Mouse (Mus musculus): ENCODE measurements around the gene Atp1b2. TPM values are rescaled to one million over a fixed set of nuclear protein-coding genes. Genes with fewer than 3 reads are reported as not detected.
A peak's percentile ranks its signal among the peaks of the same experiment; 100 is the strongest.

Atp1b2 gene
- polyA plus RNA-seq, 1 experiment from 2014 or later, result 25.6 TPM

GRCm38 (mm10) chr11:69559851-69560765, 45.6 kb downstream of the Atp1b2 start, which contains the start of gene Efnb3:
Gene Efnb3 (minus strand): TSS chr11:69560205.
- peak within 1 kb of the TSS; percentile 94 for H3K9ac ChIP-seq (ENCODE audit: low read length)
- H3K4me2 ChIP-seq (ENCODE audit: low read depth, low read length), result peak within 1 kb of the TSS; percentile 96
- peak; percentile 37; the same call in 1 of the 2 replicates for ATAC-seq (replicated peaks; ENCODE audit: extremely low read depth, insufficient read depth, low FRiP score)
- H3K27me3 ChIP-seq (ENCODE audit: control insufficient read depth, insufficient read depth, low read length), result no peaks in the 10 kb centered on the region
- peaks cover 12% of the 10 kb centered on the region for H3K36me3 ChIP-seq (ENCODE audit: control insufficient read depth, insufficient read depth)
- 4% methylated on average over 53 of the region's 59 CpGs for WGBS
- peak within 1 kb of the TSS; percentile 78 for H3K4me3 ChIP-seq (ENCODE audit: low read length)
- peaks cover 34% of the 10 kb centered on the region for H3K4me1 ChIP-seq (ENCODE audit: control insufficient read depth, insufficient read depth, low read length)
- H3K27ac ChIP-seq (ENCODE audit: low read length), result peak within 1 kb of the TSS; percentile 97
- H3K9me3 ChIP-seq (replicated peaks; ENCODE audit: control insufficient read depth, low read length), result no peaks in the 10 kb centered on the region

GRCm38 (mm10) chr11:69559183-69559582, 46.6 kb downstream of the Atp1b2 start:
- Histone ChIP-seq H3K27me3 (ENCODE audit: control insufficient read depth, insufficient read depth, low read length) (no peaks in the 10 kb centered on the region), H3K27ac (ENCODE audit: low read length) (peak overlapping the region; percentile 97), H3K4me2 (ENCODE audit: low read depth, low read length) (peak overlapping the region; percentile 96), H3K4me1 (ENCODE audit: control insufficient read depth, insufficient read depth, low read length) (peaks cover 34% of the 10 kb centered on the region), H3K36me3 (ENCODE audit: control insufficient read depth, insufficient read depth) (peaks cover 8% of the 10 kb centered on the region), H3K9ac (ENCODE audit: low read length) (peak overlapping the region; percentile 94), H3K4me3 (ENCODE audit: low read length) (peak overlapping the region; percentile 78), H3K9me3 (replicated peaks; ENCODE audit: control insufficient read depth, low read length) (no peaks in the 10 kb centered on the region)
- 4% methylated on average over 5 of the region's 5 CpGs for WGBS
- peak; percentile 79 for ATAC-seq (replicated peaks; ENCODE audit: extremely low read depth, insufficient read depth, low FRiP score)

- H3K36me3 ChIP-seq (ENCODE audit: control insufficient read depth, insufficient read depth), result peaks cover 8% of the 10 kb centered on the region
- ATAC-seq (replicated peaks; ENCODE audit: extremely low read depth, insufficient read depth, low FRiP score), result no peak
- peak overlapping the region; percentile 97 for H3K27ac ChIP-seq (ENCODE audit: low read length)
- no peaks in the 10 kb centered on the region for H3K9me3 ChIP-seq (replicated peaks; ENCODE audit: control insufficient read depth, low read length)
- peaks cover 34% of the 10 kb centered on the region for H3K4me1 ChIP-seq (ENCODE audit: control insufficient read depth, insufficient read depth, low read length)
- peak overlapping the region; percentile 78 for H3K4me3 ChIP-seq (ENCODE audit: low read length)
- H3K9ac ChIP-seq (ENCODE audit: low read length), result peak overlapping the region; percentile 94
- peak overlapping the region; percentile 96 for H3K4me2 ChIP-seq (ENCODE audit: low read depth, low read length)
- no peaks in the 10 kb centered on the region for H3K27me3 ChIP-seq (ENCODE audit: control insufficient read depth, insufficient read depth, low read length)
- 6% methylated on average over 6 of the region's 6 CpGs for WGBS
Measured at GRCm38 (mm10) chr11:69558756-69559155, 47.0 kb downstream of the Atp1b2 start.

DNA sequence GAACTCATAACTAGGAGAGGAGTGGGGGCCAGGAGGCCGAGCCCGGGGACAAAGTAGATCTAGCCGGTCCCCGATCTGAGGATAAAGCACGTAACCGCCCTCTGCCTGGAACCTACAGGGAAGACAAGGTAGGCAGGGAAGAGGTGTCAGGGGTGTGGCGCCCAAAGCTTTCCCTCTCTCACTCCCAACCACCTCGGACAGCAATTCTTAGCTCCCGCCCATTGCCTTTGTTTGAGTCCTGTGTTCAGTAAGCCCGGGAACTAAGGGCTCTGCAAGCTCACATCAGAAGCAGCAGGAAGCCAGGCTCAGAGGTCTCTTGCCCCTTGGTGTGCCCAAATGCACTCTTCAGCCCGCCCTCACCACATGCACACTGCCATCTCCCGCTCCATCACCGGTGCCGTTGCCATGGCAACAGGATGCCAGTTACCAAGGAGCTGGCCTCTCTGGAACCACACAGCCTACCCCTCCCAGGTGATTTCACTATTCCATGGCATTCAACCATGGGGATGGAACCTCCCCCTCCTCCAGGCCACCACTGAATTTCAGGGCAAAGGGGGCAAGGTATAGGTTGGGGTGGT, 48.3 kb downstream of the Atp1b2 start:
- Histone ChIP-seq H3K4me1 (ENCODE audit: control insufficient read depth, insufficient read depth, low read length) (peaks cover 34% of the 10 kb centered on the region), H3K4me2 (ENCODE audit: low read depth, low read length) (peak overlapping the region; percentile 96), H3K27ac (ENCODE audit: low read length) (no peak overlapping the region), H3K27me3 (ENCODE audit: control insufficient read depth, insufficient read depth, low read length) (no peaks in the 10 kb centered on the region), H3K9ac (ENCODE audit: low read length) (no peak overlapping the region), H3K36me3 (ENCODE audit: control insufficient read depth, insufficient read depth) (peaks cover 5% of the 10 kb centered on the region), H3K9me3 (replicated peaks; ENCODE audit: control insufficient read depth, low read length) (no peaks in the 10 kb centered on the region), H3K4me3 (ENCODE audit: low read length) (no peak overlapping the region)
- WGBS, result 48% methylated on average over 14 of the region's 14 CpGs
- no peak for ATAC-seq (replicated peaks; ENCODE audit: extremely low read depth, insufficient read depth, low FRiP score)

GRCm38 (mm10) chr11:69554539-69555140, 51.1 kb downstream of the Atp1b2 start:
- Histone ChIP-seq H3K4me2 (ENCODE audit: low read depth, low read length) (no peak overlapping the region), H3K9me3 (replicated peaks; ENCODE audit: control insufficient read depth, low read length) (no peaks in the 10 kb centered on the region), H3K9ac (ENCODE audit: low read length) (no peak overlapping the region), H3K27ac (ENCODE audit: low read length) (no peak overlapping the region), H3K36me3 (ENCODE audit: control insufficient read depth, insufficient read depth) (peaks cover 3% of the 10 kb centered on the region), H3K4me3 (ENCODE audit: low read length) (no peak overlapping the region), H3K27me3 (ENCODE audit: control insufficient read depth, insufficient read depth, low read length) (peaks cover 2% of the 10 kb centered on the region; the same call in 1 of the 2 replicates), H3K4me1 (ENCODE audit: control insufficient read depth, insufficient read depth, low read length) (peaks cover 10% of the 10 kb centered on the region)
- no peak for ATAC-seq (replicated peaks; ENCODE audit: extremely low read depth, insufficient read depth, low FRiP score)
- WGBS, result 70% methylated on average over 5 of the region's 5 CpGs

- Histone ChIP-seq H3K4me3 (ENCODE audit: low read length) (no peak overlapping the region), H3K4me1 (ENCODE audit: control insufficient read depth, insufficient read depth, low read length) (peaks cover 6% of the 10 kb centered on the region), H3K27ac (ENCODE audit: low read length) (no peak overlapping the region), H3K27me3 (ENCODE audit: control insufficient read depth, insufficient read depth, low read length) (peaks cover 9% of the 10 kb centered on the region), H3K36me3 (ENCODE audit: control insufficient read depth, insufficient read depth) (peaks cover 3% of the 10 kb centered on the region), H3K9me3 (replicated peaks; ENCODE audit: control insufficient read depth, low read length) (no peaks in the 10 kb centered on the region), H3K9ac (ENCODE audit: low read length) (no peak overlapping the region), H3K4me2 (ENCODE audit: low read depth, low read length) (no peak overlapping the region)
- ATAC-seq (replicated peaks; ENCODE audit: extremely low read depth, insufficient read depth, low FRiP score), result no peak
- WGBS, result 28% methylated on average over 2 of the region's 2 CpGs
Measured at GRCm38 (mm10) chr11:69553341-69553721, 52.4 kb downstream of the Atp1b2 start.

- ATAC-seq (replicated peaks; ENCODE audit: extremely low read depth, insufficient read depth, low FRiP score), result no peak
- Histone ChIP-seq H3K4me2 (ENCODE audit: low read depth, low read length) (no peak overlapping the region), H3K27me3 (ENCODE audit: control insufficient read depth, insufficient read depth, low read length) (peaks cover 11% of the 10 kb centered on the region), H3K9ac (ENCODE audit: low read length) (no peak overlapping the region), H3K4me3 (ENCODE audit: low read length) (no peak overlapping the region), H3K9me3 (replicated peaks; ENCODE audit: control insufficient read depth, low read length) (no peaks in the 10 kb centered on the region), H3K27ac (ENCODE audit: low read length) (no peak overlapping the region), H3K36me3 (ENCODE audit: control insufficient read depth, insufficient read depth) (peaks cover 3% of the 10 kb centered on the region), H3K4me1 (ENCODE audit: control insufficient read depth, insufficient read depth, low read length) (0 out of 2 replicates have a peak, but pooled peaks cover under 1% of the 10 kb centered on the region)
- 27% methylated on average over 14 of the region's 14 CpGs for WGBS
Measured at GRCm38 (mm10) chr11:69552622-69553340, 53.0 kb downstream of the Atp1b2 start.

GRCm38 (mm10) chr11:69551310-69551709, 54.4 kb downstream of the Atp1b2 start:
- peaks cover 11% of the 10 kb centered on the region for H3K27me3 ChIP-seq (ENCODE audit: control insufficient read depth, insufficient read depth, low read length)
- H3K36me3 ChIP-seq (ENCODE audit: control insufficient read depth, insufficient read depth), result peaks cover 3% of the 10 kb centered on the region
- no peak overlapping the region for H3K4me3 ChIP-seq (ENCODE audit: low read length)
- no peak overlapping the region for H3K4me2 ChIP-seq (ENCODE audit: low read depth, low read length)
- peaks cover 8% of the 10 kb centered on the region for H3K4me1 ChIP-seq (ENCODE audit: control insufficient read depth, insufficient read depth, low read length)
- H3K27ac ChIP-seq (ENCODE audit: low read length), result no peak overlapping the region
- no peak for ATAC-seq (replicated peaks; ENCODE audit: extremely low read depth, insufficient read depth, low FRiP score)
- no peaks in the 10 kb centered on the region for H3K9me3 ChIP-seq (replicated peaks; ENCODE audit: control insufficient read depth, low read length)
- H3K9ac ChIP-seq (ENCODE audit: low read length), result no peak overlapping the region
- WGBS, result 74% methylated on average over 4 of the region's 4 CpGs

All from heart, embryonic 16.5 days (tissue).